Mouse (Mus musculus) hindbrain, postnatal 0 days (tissue): ENCODE data around the gene Prrc2b. TPM values are rescaled to one million over a fixed set of nuclear protein-coding genes. Genes with fewer than 3 reads are reported as not detected.
A peak's percentile ranks its signal among the peaks of the same experiment; 100 is the strongest.

Source experiments
- ATAC-seq: fragments of 200-750 bp; cut with Nextera tagmentation; 2 replicates; pipeline ENCODE4 v1.8.0; 2017; ENCODE audit warnings: mild to moderate bottlenecking, moderate TSS enrichment, moderate library complexity
- DNase-seq: peaks from one replicate; pipeline ENCODE4 v3.0.0-alpha.2; 2015; ENCODE audit warnings: low spot score
- H3K27ac ChIP-seq: fragments of 300-500 bp; sonication (generic); 2 replicates; pipeline ENCODE4 v1.5.1; 2014; ENCODE audit warnings: mild to moderate bottlenecking
- H3K27me3 ChIP-seq: fragments of 300-500 bp; sonication (generic); 2 replicates; pipeline ENCODE4 v1.6.1; 2014; ENCODE audit warnings: low read length, mixed read lengths; ENCODE audit not compliant: insufficient read depth
- H3K36me3 ChIP-seq: fragments of 300-500 bp; sonication (generic); 2 replicates; pipeline ENCODE4 v1.6.1; 2014; ENCODE audit warnings: low read length, mixed read lengths; ENCODE audit not compliant: insufficient read depth
- H3K4me1 ChIP-seq: fragments of 300-500 bp; sonication (generic); 2 replicates; pipeline ENCODE4 v1.6.1; 2014; ENCODE audit warnings: antibody characterized with exemption, low read length, mixed read lengths; ENCODE audit not compliant: insufficient read depth
- H3K4me2 ChIP-seq: fragments of 300-500 bp; sonication (generic); 2 replicates; pipeline ENCODE4 v1.6.1; 2014; ENCODE audit warnings: low read depth, mild to moderate bottlenecking, low read length, moderate library complexity, mixed read lengths
- H3K4me3 ChIP-seq: fragments of 300-500 bp; sonication (generic); 2 replicates; pipeline ENCODE4 v1.5.1; 2014; ENCODE audit warnings: low read length
- H3K9ac ChIP-seq: fragments of 300-500 bp; sonication (generic); replicated peaks from 2 replicates; pipeline ENCODE4 v1.6.1; 2014; ENCODE audit warnings: mild to moderate bottlenecking, low read length, moderate library complexity, mixed read lengths
- H3K9me3 ChIP-seq: fragments of 300-500 bp; sonication (generic); 2 replicates; pipeline ENCODE4 v1.6.1; 2016; ENCODE audit warnings: low read length, mixed read lengths
- CTCF ChIP-seq: IDR thresholded peaks from 2 replicates; pipeline ENCODE4 v1.5.1; 2016; ENCODE audit warnings: antibody characterized with exemption, control low read depth, low read depth
- WGBS: fragments of 180-500 bp; shearing (Covaris S2); extraction: QIAGEN DNeasy Blood & Tissue Kit; methylation state at CpG from one replicate; pipeline ENCODE4 v1.1.7; 2014; 5-methylcytosine and 5-hydroxymethylcytosine counted together
- polyA plus RNA-seq: library from polyadenylated mRNA; unstranded; fragments of >200 nt; fragmentation: Nextera tagmentation; extraction: Ambion mirVana; gene quantifications from 2 replicates; pipeline ENCODE4 v1.2.1, GENCODE M21; 2015
- total RNA-seq: library from RNA; depleted of rRNA; stranded (reverse); fragments of >200 nt; gene quantifications from 2 replicates; pipeline ENCODE4 v1.2.3, GENCODE M21; 2014

Prrc2b gene
- total and polyA plus RNA-seq, 2 experiments from 2014 or later: 55.9 to 206 TPM

DNA sequence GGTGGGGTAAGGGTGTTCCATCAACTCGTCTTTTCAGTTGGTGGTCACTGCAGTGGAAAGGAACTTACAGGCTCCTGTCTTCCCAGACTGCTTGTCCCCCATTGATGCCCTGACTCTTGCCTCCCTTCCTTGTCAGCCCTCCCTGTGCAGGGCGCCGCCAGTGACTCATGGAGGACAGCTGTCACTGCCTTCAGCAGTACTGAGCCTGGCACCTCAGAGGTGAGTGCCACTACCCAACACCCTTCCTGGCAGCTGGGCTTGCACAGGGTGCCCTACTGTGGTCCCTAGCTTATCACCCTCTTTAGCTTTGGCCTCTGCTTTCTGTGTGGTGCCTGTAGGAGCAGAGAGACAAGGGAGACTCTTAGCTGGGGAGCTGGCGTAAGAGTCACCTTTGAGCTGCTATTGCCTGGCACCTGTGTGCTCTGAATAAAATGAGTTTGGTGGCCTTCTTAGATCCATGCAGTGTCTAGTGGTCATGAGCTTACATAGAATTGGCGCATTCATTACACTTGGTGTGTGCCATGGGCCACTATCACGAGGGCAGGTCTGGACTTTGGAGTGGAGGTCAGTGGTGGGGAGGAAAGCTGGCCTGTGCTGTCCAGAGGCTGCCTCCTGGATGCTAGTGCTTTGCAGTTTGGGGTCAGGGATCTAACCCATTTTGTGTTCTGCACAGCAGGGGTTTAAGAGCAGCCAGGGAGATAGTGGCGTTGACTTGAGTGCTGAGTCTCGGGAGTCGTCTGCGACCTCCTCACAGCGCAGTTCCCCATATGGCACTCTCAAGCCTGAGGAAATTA is 67.9 kb downstream of the Prrc2b start:
- Histone ChIP-seq H3K27ac (no peak overlapping the region), H3K9me3 (no peaks in the 10 kb centered on the region), H3K4me1 (no peaks in the 10 kb centered on the region), H3K36me3 (peaks cover 99% of the 10 kb centered on the region), H3K9ac (no peak overlapping the region), H3K4me3 (no peak overlapping the region), H3K27me3 (no peaks in the 10 kb centered on the region), H3K4me2 (no peak overlapping the region)
- no peak for TF ChIP-seq CTCF
- DNase-seq: no peak
- no peak for ATAC-seq
- 78% methylated on average over 11 of the region's 11 CpGs for WGBS

DNA sequence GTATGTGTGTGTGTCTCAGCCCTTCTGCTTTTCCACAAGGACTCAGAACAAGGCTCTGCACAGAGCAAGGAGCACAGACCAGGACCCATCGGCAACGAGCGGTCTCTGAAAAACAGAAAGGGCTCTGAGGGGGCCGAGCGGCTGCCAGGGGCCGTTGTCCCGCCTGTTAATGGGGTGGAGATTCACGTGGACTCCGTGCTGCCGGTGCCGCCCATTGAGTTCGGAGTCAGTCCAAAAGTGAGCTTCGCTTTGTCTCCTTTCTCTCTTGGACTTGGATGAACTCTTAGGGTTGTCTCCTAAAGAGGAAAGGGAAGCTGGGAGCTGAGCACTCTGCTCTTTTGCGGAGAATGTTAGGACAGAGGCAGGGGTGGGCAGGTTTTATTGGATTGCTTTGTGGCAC is 68.6 kb downstream of the Prrc2b start:
- H3K4me1 ChIP-seq: no peaks in the 10 kb centered on the region
- TF ChIP-seq CTCF: no peak
- H3K27ac ChIP-seq: no peak overlapping the region
- ATAC-seq: no peak
- peaks cover 100% of the 10 kb centered on the region for H3K36me3 ChIP-seq
- no peak overlapping the region for H3K4me3 ChIP-seq
- H3K4me2 ChIP-seq: no peak overlapping the region
- H3K27me3 ChIP-seq: no peaks in the 10 kb centered on the region
- DNase-seq: no peak
- no peak overlapping the region for H3K9ac ChIP-seq
- H3K9me3 ChIP-seq: no peaks in the 10 kb centered on the region
- 93% methylated on average over 14 of the region's 14 CpGs for WGBS

DNA sequence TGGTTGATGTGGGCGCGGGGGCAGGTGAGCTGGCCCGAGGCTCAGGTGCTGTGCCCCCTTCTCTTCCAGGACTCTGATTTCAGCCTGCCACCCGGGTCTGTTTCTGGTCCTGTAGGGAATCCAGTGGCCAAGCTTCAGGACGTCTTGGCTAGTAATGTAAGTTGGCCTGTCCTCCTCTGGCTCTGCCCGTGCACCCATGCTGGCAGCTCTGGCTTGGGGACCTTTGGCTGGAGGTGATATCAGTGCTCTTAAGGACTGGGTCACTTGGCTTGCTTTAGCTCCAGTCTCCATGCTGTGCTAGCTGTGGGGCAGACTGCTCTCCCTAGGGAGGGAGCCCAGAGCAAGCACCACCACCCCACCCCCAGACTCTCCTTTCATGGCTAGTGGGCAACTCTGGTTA is 69.1 kb downstream of the Prrc2b start:
- Histone ChIP-seq H3K36me3 (peaks cover 100% of the 10 kb centered on the region), H3K27me3 (no peaks in the 10 kb centered on the region), H3K9ac (no peak overlapping the region), H3K9me3 (no peaks in the 10 kb centered on the region), H3K4me3 (no peak overlapping the region), H3K4me1 (no peaks in the 10 kb centered on the region), H3K4me2 (no peak overlapping the region), H3K27ac (no peak overlapping the region)
- WGBS: 91% methylated on average over 6 of the region's 6 CpGs
- ATAC-seq (no peak), DNase-seq (no peak)
- TF ChIP-seq CTCF: no peak

DNA sequence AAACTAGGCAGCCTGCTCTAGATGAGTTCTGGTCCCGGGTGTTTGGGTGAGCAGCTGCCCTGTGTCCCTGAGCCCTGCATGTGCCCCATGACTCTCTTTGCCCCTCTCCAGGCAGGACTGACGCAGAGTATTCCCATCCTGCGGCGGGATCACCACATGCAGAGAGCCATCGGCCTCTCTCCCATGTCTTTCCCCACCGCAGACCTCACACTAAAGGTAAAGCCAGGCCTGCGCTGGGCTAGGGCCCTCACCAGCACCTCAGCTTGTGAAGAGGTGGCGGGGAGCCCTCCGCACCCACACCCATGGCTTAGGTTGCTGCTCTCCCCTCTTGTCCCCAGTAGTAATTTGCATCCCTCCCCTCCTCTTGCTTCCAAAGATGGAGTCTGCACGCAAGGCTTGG is 70.1 kb downstream of the Prrc2b start:
- TF ChIP-seq CTCF: no peak
- Histone ChIP-seq H3K36me3 (peaks cover 100% of the 10 kb centered on the region), H3K9me3 (no peaks in the 10 kb centered on the region), H3K4me2 (no peak overlapping the region), H3K27ac (no peak overlapping the region), H3K9ac (no peak overlapping the region), H3K4me1 (no peaks in the 10 kb centered on the region), H3K4me3 (no peak overlapping the region), H3K27me3 (no peaks in the 10 kb centered on the region)
- DNase-seq: no peak
- ATAC-seq: no peak
- WGBS: 96% methylated on average over 10 of the region's 10 CpGs

DNA sequence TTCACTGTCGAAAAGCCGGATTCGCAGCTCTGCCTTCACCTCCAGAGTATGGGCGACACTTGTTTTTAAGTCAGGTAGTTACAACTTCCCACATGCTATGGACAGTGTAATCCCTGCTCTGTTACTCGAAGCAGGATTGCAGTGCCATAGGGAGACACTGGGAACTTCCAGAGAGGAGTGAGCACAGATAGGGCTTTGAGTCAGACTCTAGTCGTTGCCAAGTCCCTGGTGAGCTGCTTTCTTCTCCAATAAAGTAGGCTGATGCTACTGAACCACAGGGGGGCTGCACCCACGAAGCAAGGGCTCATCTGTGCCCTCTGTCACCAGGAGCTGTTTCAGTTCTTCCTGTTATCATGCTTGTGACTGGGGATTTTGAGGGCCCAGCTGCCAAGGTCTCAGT is 70.7 kb downstream of the Prrc2b start:
- Histone ChIP-seq H3K27me3 (no peaks in the 10 kb centered on the region), H3K9ac (no peak overlapping the region), H3K4me2 (no peak overlapping the region), H3K36me3 (peaks cover 100% of the 10 kb centered on the region), H3K4me1 (no peaks in the 10 kb centered on the region), H3K4me3 (no peak overlapping the region), H3K27ac (no peak overlapping the region), H3K9me3 (no peaks in the 10 kb centered on the region)
- DNase-seq: no peak
- 80% methylated on average over 7 of the region's 7 CpGs for WGBS
- ATAC-seq: no peak
- no peak for TF ChIP-seq CTCF

DNA sequence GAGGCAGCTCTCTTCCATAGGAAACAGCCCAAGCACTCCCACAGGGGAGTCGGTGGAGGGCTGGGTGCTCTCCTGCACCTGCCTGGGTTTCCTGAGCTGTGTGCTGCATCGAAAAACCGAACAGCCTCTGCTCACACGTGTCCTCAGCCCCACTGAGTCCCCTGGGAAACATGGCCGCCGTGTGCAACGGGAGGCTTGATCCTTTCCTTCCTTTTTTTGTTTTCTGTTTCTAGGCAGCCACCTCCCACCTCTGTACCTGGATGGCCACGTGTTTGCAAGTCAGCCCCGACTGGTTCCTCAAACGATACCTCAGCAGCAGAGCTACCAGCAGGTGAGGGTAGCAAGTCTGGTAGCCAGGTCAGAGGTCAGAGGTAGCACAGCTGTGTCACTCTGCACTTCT is 71.2 kb downstream of the Prrc2b start:
- Histone ChIP-seq H3K36me3 (peaks cover 95% of the 10 kb centered on the region), H3K27me3 (no peaks in the 10 kb centered on the region), H3K27ac (no peak overlapping the region), H3K4me2 (no peak overlapping the region), H3K4me3 (no peak overlapping the region), H3K9ac (no peak overlapping the region), H3K4me1 (no peaks in the 10 kb centered on the region), H3K9me3 (no peaks in the 10 kb centered on the region)
- no peak for TF ChIP-seq CTCF
- no peak for DNase-seq
- WGBS: 86% methylated on average over 10 of the region's 10 CpGs
- no peak for ATAC-seq

DNA sequence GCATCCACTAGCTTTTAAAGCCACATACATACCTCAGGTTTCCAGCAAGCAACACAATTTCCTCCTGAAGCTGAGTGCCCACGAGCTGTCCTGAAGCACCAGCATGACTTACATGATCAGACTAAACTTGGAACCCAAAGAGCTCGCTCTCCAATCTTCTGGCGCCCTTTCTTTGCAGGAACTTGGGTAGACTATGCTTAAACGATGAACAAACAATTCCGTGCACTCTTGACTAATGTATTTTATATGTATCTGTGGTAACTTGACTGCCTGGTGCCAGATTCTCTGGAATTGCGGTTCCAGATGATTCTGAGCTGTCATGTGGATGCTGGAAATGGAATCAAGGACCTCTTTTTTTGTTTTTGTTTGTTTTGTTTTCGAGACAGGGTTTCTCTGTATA is 84.6 kb downstream of the Prrc2b start:
- 30% methylated on average over 7 of the region's 7 CpGs for WGBS
- Histone ChIP-seq H3K36me3 (peaks cover 43% of the 10 kb centered on the region), H3K9me3 (no peaks in the 10 kb centered on the region), H3K4me2 (peak overlapping the region; percentile 91), H3K9ac (peak overlapping the region; percentile 69; the same call in 1 of the 2 replicates), H3K27me3 (no peaks in the 10 kb centered on the region), H3K4me3 (peak overlapping the region; percentile 70), H3K27ac (peak overlapping the region; percentile 85; the same call in 1 of the 2 replicates), H3K4me1 (peaks cover 6% of the 10 kb centered on the region)
- TF ChIP-seq CTCF: no peak
- ATAC-seq: no peak
- no peak for DNase-seq
